Mouse (Mus musculus): Measurements from ENCODE around the gene Susd4.

GRCm38 (mm10) chr1:182878719-182879118 lies 115.1 kb downstream of the Susd4 start:
- TF ChIP-seq CTCF (IDR thresholded peaks at IDR 0.05; ENCODE audit: borderline replicate concordance, insufficient read depth, low read length) (no peak), POLR2A (IDR thresholded peaks at IDR 0.05; ENCODE audit: low read depth, low read length) (no peak)
